Mouse (Mus musculus): ENCODE data around the gene Gjb5. TPM values are rescaled to one million over a fixed set of nuclear protein-coding genes. Genes with fewer than 3 reads are reported as not detected.

The Gjb5 gene
- polyA plus RNA-seq, 1 experiment from 2014 or later, result 1.6 TPM

GRCm38 (mm10) chr4:127319613-127320012 is 38.4 kb downstream of the Gjb5 start:
- Histone ChIP-seq H3K27me3 (ENCODE audit: low read depth, poor library complexity, severe bottlenecking) (peaks cover 13% of the 10 kb centered on the region), H3K27ac (no peak overlapping the region), H3K36me3 (no peaks in the 10 kb centered on the region), H3K4me3 (no peak overlapping the region), H3K4me1 (peaks cover 3% of the 10 kb centered on the region), H3K9me3 (replicated peaks) (no peaks in the 10 kb centered on the region)
- DNase-seq (ENCODE audit: low spot score), result peak; percentile 63
- WGBS, result 9% methylated on average over 3 of the region's 3 CpGs

GRCm38 (mm10) chr4:127317143-127317542 is 40.8 kb downstream of the Gjb5 start:
- peaks cover 38% of the 10 kb centered on the region for H3K27me3 ChIP-seq (ENCODE audit: low read depth, poor library complexity, severe bottlenecking)
- no peak for DNase-seq (ENCODE audit: low spot score)
- no peaks in the 10 kb centered on the region for H3K9me3 ChIP-seq (replicated peaks)
- H3K36me3 ChIP-seq, result no peaks in the 10 kb centered on the region
- H3K4me1 ChIP-seq, result peaks cover 21% of the 10 kb centered on the region
- no peak overlapping the region for H3K27ac ChIP-seq
- WGBS, result 62% methylated on average over 4 of the region's 4 CpGs
- H3K4me3 ChIP-seq, result no peak overlapping the region

DNA sequence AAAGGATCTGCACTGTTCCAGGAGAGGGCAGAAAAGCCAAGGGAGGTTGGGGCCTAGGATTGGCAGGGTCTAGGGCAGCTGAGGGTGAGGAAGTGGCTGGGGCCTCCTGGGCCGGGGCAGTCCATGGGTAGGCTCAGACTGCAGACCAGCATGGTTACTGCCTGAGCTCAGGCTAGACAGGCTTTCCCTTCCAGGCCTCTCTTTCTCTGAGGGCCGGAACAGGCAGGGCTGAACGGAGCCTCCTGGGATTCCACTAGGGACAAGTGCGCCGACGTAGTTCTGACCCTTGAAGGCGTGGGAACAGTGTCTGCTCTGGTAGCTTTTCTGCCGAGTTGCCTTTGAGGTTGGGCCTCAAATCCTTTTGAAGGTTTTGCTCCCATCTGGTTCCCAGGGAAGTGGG is 42.2 kb downstream of the Gjb5 start:
- 88% methylated on average over 8 of the region's 8 CpGs for WGBS
- H3K4me1 ChIP-seq, result peaks cover 21% of the 10 kb centered on the region
- H3K27me3 ChIP-seq (ENCODE audit: low read depth, poor library complexity, severe bottlenecking), result peaks cover 52% of the 10 kb centered on the region

GRCm38 (mm10) chr4:127314585-127314984 is 43.4 kb downstream of the Gjb5 start:
- Histone ChIP-seq H3K4me3 (peak overlapping the region; percentile 62; the same call in 1 of the 2 replicates), H3K9me3 (replicated peaks) (no peaks in the 10 kb centered on the region), H3K36me3 (no peaks in the 10 kb centered on the region), H3K4me1 (peaks cover 21% of the 10 kb centered on the region), H3K27ac (0 out of 2 replicates have a peak overlapping the region, but pooled peaks have one; percentile 75), H3K27me3 (ENCODE audit: low read depth, poor library complexity, severe bottlenecking) (peaks cover 56% of the 10 kb centered on the region)
- 49% methylated on average over 9 of the region's 9 CpGs for WGBS
- DNase-seq (ENCODE audit: low spot score), result no peak

More for the DNA sequence above, 42.2 kb downstream of the Gjb5 start:
- Histone ChIP-seq H3K36me3 (no peaks in the 10 kb centered on the region), H3K27ac (no peak overlapping the region), H3K9me3 (replicated peaks) (no peaks in the 10 kb centered on the region), H3K4me3 (no peak overlapping the region)
- no peak for DNase-seq (ENCODE audit: low spot score)

DNA sequence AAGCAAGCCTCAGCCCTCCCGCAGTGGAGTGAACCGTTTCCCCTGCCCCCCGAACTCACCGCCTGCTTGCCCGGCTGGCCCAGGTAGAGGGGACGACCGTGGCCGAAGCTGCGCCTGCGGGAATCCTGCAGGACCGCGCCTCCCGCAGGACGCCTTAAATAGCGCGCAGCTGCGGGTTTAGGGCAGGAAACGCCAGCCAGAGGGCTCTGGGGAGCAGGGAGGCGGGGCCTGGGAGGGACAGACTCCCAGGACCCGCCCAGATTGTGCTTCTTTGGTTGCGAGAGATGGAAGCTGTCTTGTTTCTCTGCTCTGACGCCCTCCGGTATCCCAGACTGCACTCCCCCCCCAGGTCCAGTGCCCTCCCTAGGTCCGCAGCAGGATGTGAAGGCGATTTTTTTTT is 44.1 kb downstream of the Gjb5 start, which contains the start of gene Gja4:
Gene Gja4 (minus strand): TSS at position 179 of the 400 bp plus-strand sequence.
- peak within 1 kb of the TSS; percentile 62 for H3K4me3 ChIP-seq

GRCm38 (mm10) chr4:127312349-127312748 is 45.6 kb downstream of the Gjb5 start:
- H3K9me3 ChIP-seq (replicated peaks), result no peaks in the 10 kb centered on the region
- no peaks in the 10 kb centered on the region for H3K36me3 ChIP-seq
- peaks cover 56% of the 10 kb centered on the region for H3K27me3 ChIP-seq (ENCODE audit: low read depth, poor library complexity, severe bottlenecking)
- DNase-seq (ENCODE audit: low spot score), result no peak
- H3K4me1 ChIP-seq, result peaks cover 21% of the 10 kb centered on the region
- no peak overlapping the region for H3K27ac ChIP-seq
- peak overlapping the region; percentile 62; the same call in 1 of the 2 replicates for H3K4me3 ChIP-seq
- 59% methylated on average over 24 of the region's 24 CpGs for WGBS

More for the DNA sequence above, 44.1 kb downstream of the Gjb5 start, which contains the start of gene Gja4:
- peak; percentile 71 for DNase-seq (ENCODE audit: low spot score)
- WGBS, result under 1% methylated on average over 25 of the region's 25 CpGs
- Histone ChIP-seq H3K27me3 (ENCODE audit: low read depth, poor library complexity, severe bottlenecking) (peaks cover 56% of the 10 kb centered on the region), H3K4me1 (peaks cover 21% of the 10 kb centered on the region), H3K9me3 (replicated peaks) (no peaks in the 10 kb centered on the region), H3K27ac (peak within 1 kb of the TSS; percentile 75), H3K36me3 (no peaks in the 10 kb centered on the region)

GRCm38 (mm10) chr4:127311561-127311960 is 46.4 kb downstream of the Gjb5 start:
- Histone ChIP-seq H3K36me3 (no peaks in the 10 kb centered on the region), H3K27ac (no peak overlapping the region), H3K4me1 (peaks cover 21% of the 10 kb centered on the region), H3K4me3 (peak overlapping the region; percentile 14; the same call in 1 of the 2 replicates), H3K9me3 (replicated peaks) (no peaks in the 10 kb centered on the region), H3K27me3 (ENCODE audit: low read depth, poor library complexity, severe bottlenecking) (peaks cover 56% of the 10 kb centered on the region)
- 56% methylated on average over 9 of the region's 9 CpGs for WGBS
- DNase-seq (ENCODE audit: low spot score), result no peak

GRCm38 (mm10) chr4:127306915-127307314 is 51.1 kb downstream of the Gjb5 start:
- Histone ChIP-seq H3K4me1 (no peaks in the 10 kb centered on the region), H3K27me3 (ENCODE audit: low read depth, poor library complexity, severe bottlenecking) (peaks cover 16% of the 10 kb centered on the region), H3K9me3 (replicated peaks) (no peaks in the 10 kb centered on the region), H3K4me3 (no peak overlapping the region), H3K27ac (no peak overlapping the region), H3K36me3 (no peaks in the 10 kb centered on the region)
- no peak for DNase-seq (ENCODE audit: low spot score)
- WGBS, result 62% methylated on average over 2 of the region's 2 CpGs

Other genes with a start within 250 kb of the Gjb5 start
- gene Tmem35b, start 234.5 kb downstream of the Gjb5 start, polyA plus RNA-seq (2016; fragmentation: Nextera tagmentation; extraction: Ambion mirVana), result 9.5 and 10.6 TPM in 2 replicates
- gene Dlgap3, start 189.0 kb downstream of the Gjb5 start, polyA plus RNA-seq (2016; fragmentation: Nextera tagmentation; extraction: Ambion mirVana), result 0.16 and 0.21 TPM in 2 replicates
- 82.6 and 84.9 TPM in 2 replicates for gene Smim12, start 114.4 kb downstream of the Gjb5 start, polyA plus RNA-seq (2016; fragmentation: Nextera tagmentation; extraction: Ambion mirVana)
- 14.6 and 18.5 TPM in 2 replicates for gene Gja4, start 44.1 kb downstream of the Gjb5 start, polyA plus RNA-seq (2016; fragmentation: Nextera tagmentation; extraction: Ambion mirVana)
- 7.8 and 11.4 TPM in 2 replicates for gene Gjb3, start 27.3 kb downstream of the Gjb5 start, polyA plus RNA-seq (2016; fragmentation: Nextera tagmentation; extraction: Ambion mirVana)
- not detected in 2 replicates for gene Gjb4, start 4.1 kb downstream of the Gjb5 start, polyA plus RNA-seq (2016; fragmentation: Nextera tagmentation; extraction: Ambion mirVana)